Mouse (Mus musculus): ENCODE results near the gene Olfr814. TPM values are rescaled to one million over a fixed set of nuclear protein-coding genes. Genes with fewer than 3 reads are reported as not detected.

The Olfr814 gene
- 0.16 TPM for polyA plus RNA-seq (2017; shearing (Covaris generic))

DNA sequence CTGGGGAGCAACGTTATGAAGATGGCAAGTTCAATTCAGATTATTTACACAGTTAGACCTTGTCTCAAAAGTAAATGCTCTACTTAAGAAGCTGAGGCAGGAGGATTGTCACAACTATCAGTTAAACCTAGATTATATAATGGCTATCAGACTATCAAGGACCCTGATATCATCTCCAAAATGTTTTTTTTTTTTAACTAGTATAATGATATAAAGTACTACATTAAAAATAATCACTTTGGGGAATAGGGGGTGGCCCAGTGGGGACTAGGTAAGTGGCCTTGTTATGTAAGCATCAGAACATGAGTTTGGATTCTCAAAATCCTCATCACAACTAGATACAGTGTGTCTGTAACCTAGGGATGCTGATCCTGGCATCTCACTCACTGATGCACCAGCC lies at the start of gene Olfr814:
Olfr814 (minus strand) TSS at position 101 of the 400 bp plus-strand sequence.

GRCm38 (mm10) chr10:129915497-129915896 lies 35.8 kb upstream of the Olfr814 start, which contains the start of gene Olfr816:
Gene Olfr816, minus strand, starts transcription at chr10:129915597.

DNA sequence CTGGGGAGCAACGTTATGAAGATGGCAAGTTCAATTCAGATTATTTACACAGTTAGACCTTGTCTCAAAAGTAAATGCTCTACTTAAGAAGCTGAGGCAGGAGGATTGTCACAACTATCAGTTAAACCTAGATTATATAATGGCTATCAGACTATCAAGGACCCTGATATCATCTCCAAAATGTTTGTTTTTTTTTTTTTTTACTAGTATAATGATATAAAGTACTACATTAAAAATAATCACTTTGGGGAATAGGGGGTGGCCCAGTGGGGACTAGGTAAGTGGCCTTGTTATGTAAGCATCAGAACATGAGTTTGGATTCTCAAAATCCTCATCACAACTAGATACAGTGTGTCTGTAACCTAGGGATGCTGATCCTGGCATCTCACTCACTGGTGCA lies 26.1 kb upstream of the Olfr814 start, which contains the start of gene Olfr815:
Olfr815 (minus strand) TSS at position 101 of the 400 bp plus-strand sequence.

GRCm38 (mm10) chr10:129855067-129855466 lies 24.6 kb downstream of the Olfr814 start, which contains the start of gene Olfr813:
Gene Olfr813, plus strand, starts transcription at chr10:129855367.

GRCm38 (mm10) chr10:129845994-129846393 lies 33.7 kb downstream of the Olfr814 start, which contains the start of gene Olfr812:
Gene Olfr812, minus strand, starts transcription at chr10:129846094.

Other genes with a start within 250 kb of the Olfr814 start
- gene Olfr799, start 242.4 kb downstream of the Olfr814 start, polyA plus RNA-seq (2017; shearing (Covaris generic)), result not detected
- gene Olfr800, start 222.2 kb downstream of the Olfr814 start, polyA plus RNA-seq (2017; shearing (Covaris generic)), result not detected
- gene Olfr801, start 206.0 kb downstream of the Olfr814 start, polyA plus RNA-seq (2017; shearing (Covaris generic)), result not detected
- gene Olfr802, start 191.7 kb downstream of the Olfr814 start, polyA plus RNA-seq (2017; shearing (Covaris generic)), result not detected
- gene Olfr803, start 185.6 kb downstream of the Olfr814 start, polyA plus RNA-seq (2017; shearing (Covaris generic)), result not detected
- gene Olfr804, start 176.6 kb downstream of the Olfr814 start, polyA plus RNA-seq (2017; shearing (Covaris generic)), result not detected
- not detected for gene Olfr805, start 150.5 kb downstream of the Olfr814 start, polyA plus RNA-seq (2017; shearing (Covaris generic))
- 0.16 TPM for gene Olfr806, start 137.9 kb downstream of the Olfr814 start, polyA plus RNA-seq (2017; shearing (Covaris generic))
- not detected for gene Olfr807, start 122.1 kb downstream of the Olfr814 start, polyA plus RNA-seq (2017; shearing (Covaris generic))
- not detected for gene Olfr808, start 114.4 kb downstream of the Olfr814 start, polyA plus RNA-seq (2017; shearing (Covaris generic))
- not detected for gene Olfr809, start 105.2 kb downstream of the Olfr814 start, polyA plus RNA-seq (2017; shearing (Covaris generic))
- not detected for gene Olfr810, start 84.9 kb downstream of the Olfr814 start, polyA plus RNA-seq (2017; shearing (Covaris generic))
- not detected for gene Olfr811, start 75.5 kb downstream of the Olfr814 start, polyA plus RNA-seq (2017; shearing (Covaris generic))
- not detected for gene Olfr812, start 33.8 kb downstream of the Olfr814 start, polyA plus RNA-seq (2017; shearing (Covaris generic))
- not detected for gene Olfr813, start 24.5 kb downstream of the Olfr814 start, polyA plus RNA-seq (2017; shearing (Covaris generic))
- gene Olfr815, start 26.0 kb upstream of the Olfr814 start, polyA plus RNA-seq (2017; shearing (Covaris generic)), result not detected
- 0.66 TPM for gene Olfr816, start 35.7 kb upstream of the Olfr814 start, polyA plus RNA-seq (2017; shearing (Covaris generic))
- gene Olfr818, start 69.2 kb upstream of the Olfr814 start, polyA plus RNA-seq (2017; shearing (Covaris generic)), result not detected
- gene Olfr819, start 87.4 kb upstream of the Olfr814 start, polyA plus RNA-seq (2017; shearing (Covaris generic)), result not detected
- not detected for gene Olfr247, start 96.3 kb upstream of the Olfr814 start, polyA plus RNA-seq (2017; shearing (Covaris generic))
- 0.31 TPM for gene Gm10310, start 105.2 kb upstream of the Olfr814 start, polyA plus RNA-seq (2017; shearing (Covaris generic))
- not detected for gene Olfr820, start 132.8 kb upstream of the Olfr814 start, polyA plus RNA-seq (2017; shearing (Covaris generic))
- gene Olfr821, start 150.5 kb upstream of the Olfr814 start, polyA plus RNA-seq (2017; shearing (Covaris generic)), result not detected
- 0.19 TPM for gene Olfr822, start 191.4 kb upstream of the Olfr814 start, polyA plus RNA-seq (2017; shearing (Covaris generic))
- gene Olfr823, start 235.5 kb upstream of the Olfr814 start, polyA plus RNA-seq (2017; shearing (Covaris generic)), result not detected

All from effector memory CD4-positive, alpha-beta T cell, adult 5 months (primary cell).